Mouse (Mus musculus) neutrophil, adult 5-6 weeks (primary cell): Measurements from ENCODE around the gene Edil3. TPM values are rescaled to one million over a fixed set of nuclear protein-coding genes. Genes with fewer than 3 reads are reported as not detected.
A peak's percentile ranks its signal among the peaks of the same experiment; 100 is the strongest.

Source experiments
- ATAC-seq: fragments of 151-379, 151-347 bp; 2 replicates; pipeline ENCODE4 v1.8.0; 2017; ENCODE audit warnings: mild to moderate bottlenecking, moderate TSS enrichment; ENCODE audit not compliant: insufficient number of reproducible peaks, poor library complexity, low FRiP score, severe bottlenecking; ENCODE audit errors: extremely low read depth
- total RNA-seq: library from RNA; stranded (forward); fragments of 200-1000 nt; gene quantifications from 2 replicates; pipeline ENCODE4 v1.2.3, GENCODE M21; 2017

Edil3 gene
- total RNA-seq: 0.25 and 0.47 TPM in 2 replicates

DNA sequence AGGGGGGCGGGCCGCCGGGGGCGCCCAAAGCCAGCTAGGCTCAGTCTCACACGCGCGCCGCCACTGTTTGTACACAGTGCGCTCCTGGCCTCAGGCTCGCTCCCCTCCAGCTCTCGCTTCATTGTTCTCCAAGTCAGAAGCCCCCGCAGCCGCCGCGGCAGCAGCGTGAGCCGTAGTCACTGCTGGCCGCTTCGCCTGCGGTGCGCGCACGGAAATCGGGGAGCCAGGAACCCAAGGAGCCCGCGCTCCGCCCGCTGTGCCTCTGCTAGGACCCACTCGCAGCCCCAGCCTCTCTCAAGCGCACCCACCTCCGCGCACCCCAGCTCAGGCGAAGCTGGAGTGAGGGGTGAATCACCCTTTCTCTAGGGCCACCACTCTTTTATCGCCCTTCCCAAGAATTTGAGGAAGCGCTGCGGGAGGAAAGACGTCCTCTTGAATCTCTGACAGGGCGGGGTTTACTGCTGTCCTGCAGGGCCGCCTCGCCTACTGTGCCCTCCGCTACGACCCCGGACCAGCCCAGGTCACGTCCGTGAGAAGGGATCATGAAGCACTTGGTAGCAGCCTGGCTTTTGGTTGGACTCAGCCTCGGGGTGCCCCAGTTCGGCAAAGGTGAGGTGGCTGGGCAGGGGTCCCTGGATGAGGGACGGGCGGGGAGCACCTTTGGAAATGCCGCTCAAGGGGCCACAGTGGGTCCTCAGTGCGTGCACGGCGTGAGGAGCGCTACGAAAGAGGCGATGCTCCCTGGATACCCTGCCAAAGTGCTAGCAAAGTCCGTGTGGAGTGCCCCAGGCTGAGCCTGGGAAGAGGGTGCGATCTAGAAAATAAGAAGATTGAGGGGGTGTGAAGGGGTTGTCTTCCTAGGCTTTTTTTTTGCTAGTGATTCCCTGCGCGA, at the start of gene Edil3:
Gene Edil3 (plus strand): TSS at position 33 of the 892 bp plus-strand sequence.
- peak; percentile 16; the same call in 1 of the 2 replicates for ATAC-seq

DNA sequence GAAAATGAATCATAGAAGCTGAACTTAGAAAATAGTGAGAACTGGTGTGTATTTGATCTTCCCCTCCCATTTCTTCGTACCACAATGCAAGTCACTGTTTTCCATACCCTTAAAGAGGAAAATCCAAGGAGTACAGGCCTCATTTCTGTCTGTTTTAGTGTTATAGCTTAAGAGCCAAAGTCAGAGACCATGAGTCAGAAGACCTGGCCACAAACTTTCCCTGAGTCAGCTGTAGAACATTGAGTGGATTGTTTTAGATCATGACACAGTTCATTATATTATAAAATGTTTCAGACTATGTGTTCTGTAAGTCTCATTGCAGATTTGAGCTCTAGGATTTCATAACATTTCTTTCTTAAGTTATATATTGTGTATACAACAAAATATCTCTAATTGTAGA, 22.1 kb upstream of the Edil3 start:
- no peak for ATAC-seq

DNA sequence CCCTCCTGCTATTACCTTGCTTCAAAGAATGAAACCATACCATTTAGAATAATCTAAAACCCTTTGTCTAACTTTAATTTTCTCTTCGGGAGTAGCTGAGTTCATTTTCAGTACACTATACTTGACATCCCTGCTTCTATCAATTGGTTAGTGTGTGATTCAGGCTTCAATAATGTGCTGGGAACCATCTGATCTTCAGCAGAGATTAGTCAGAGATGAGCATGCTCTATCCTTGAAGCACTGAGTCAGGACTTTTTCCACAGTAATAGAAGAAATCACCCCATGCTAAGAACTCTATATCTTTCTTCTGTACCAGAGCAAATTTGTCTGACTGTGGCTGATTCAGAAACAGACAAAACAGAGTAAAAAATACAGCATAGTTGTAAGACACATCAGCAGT, 20.3 kb upstream of the Edil3 start:
- ATAC-seq: no peak

DNA sequence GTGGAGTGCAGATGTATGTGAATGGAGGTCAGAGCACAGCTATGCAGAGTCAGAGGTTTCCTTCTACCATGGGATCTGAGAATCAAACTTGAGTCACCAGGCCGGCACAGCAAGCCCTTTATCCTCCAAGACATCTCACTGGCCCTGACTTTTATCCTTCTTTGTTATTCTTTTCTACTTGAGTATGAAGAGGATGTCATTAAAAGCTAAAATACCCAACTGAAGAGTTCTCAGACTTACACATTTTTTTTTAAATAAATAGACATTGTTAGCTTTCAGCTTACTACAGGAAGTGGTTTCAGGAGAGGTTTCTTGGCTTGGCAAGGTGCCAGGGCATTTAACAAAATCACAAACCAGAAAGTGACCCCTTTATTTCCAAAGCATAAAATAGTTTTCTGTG, 15.4 kb upstream of the Edil3 start:
- no peak for ATAC-seq

DNA sequence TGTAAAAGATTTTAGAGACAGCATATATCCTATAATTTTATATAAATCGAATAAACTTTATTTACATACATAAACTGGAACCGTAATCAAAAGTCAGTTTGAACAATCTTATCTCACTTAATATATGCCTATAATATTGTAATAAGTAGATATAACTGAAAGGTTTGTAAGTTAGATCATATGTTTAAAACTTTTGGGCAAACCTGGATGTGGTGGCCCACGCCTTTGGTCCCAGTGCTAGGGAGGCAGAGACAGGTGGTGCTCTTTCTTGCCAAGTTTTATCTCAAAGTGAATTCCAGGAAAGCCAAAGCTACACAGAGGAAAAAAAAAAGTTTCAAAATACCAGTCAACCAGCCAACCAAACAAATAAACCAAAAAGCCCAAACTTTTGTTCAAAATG, 15.0 kb upstream of the Edil3 start:
- ATAC-seq: no peak

DNA sequence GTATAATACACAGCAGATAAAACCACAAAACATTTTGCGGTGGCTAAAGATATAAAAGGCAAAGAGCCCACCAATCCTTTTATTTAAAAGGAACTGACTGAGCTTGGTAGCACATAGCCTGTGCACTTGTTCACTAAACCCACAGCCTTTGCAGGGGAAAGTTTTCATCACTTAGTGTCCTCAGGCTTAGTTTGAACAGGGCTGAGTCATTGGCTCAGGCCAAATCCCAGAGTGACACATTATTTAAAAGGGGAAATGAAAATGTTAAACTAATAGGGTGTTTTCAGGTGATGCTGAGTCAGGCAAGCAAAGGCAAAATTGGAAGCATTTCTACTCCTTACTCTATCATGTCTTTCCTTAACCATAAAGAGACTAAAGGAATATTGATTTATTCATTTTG, 11.2 kb upstream of the Edil3 start:
- ATAC-seq: no peak

DNA sequence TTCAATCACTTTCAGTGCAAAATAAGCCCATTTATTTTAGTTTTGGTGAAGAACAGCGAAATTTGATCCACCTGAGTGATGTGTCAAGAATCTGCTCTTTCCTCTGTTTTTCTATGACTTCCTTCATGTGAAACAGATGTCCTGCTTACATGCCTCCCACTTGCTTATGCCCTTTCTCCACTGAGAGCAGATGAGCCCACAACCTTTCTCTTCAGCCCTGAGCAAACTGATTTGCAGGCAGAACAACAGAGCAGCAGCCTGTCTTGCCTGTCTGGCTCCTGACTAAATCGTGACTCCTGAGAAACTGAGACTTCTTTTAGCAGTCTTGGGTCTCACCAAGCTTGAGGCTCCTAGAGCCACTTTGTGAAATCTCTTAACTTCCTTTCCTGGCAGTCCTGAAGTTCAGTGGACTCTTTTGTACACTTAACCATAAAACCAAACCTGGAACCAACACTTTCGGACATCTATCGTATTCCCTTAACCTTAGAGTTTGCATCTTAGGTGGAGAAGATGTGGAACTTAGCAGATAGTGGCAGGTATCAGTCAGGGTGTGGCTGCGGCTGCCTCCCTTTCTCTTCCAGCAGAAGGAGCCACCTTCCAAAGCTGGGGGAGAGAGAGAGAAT, 475 bp upstream of the Edil3 start:
- ATAC-seq: no peak

DNA sequence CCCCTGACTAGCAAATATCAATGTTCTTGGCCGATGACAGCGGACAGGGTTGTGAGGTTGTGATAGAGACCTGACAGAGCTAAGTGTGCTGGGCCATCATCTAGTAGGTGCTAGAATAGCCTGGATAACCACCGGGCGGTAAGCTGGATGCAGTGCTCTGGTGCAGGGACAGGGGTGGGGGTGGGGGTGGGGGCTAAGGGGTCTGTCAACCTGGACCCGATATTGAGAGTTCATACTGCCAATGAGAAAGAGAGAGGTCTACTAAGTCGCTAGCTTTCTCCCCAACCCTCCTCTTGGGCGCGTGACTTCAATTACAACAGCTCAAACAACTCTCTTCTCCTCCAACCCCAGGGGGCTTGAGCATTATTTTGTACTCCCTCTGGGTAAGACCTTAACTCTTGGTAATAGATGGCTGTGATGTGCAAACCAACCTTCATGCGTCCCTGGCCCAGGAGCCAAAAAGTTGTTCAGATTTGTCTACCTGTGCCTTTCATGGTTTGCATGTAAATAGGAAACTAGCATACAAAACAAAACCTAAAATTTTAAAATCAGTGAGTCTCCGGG, 1.1 kb downstream of the Edil3 start:
- no peak for ATAC-seq

DNA sequence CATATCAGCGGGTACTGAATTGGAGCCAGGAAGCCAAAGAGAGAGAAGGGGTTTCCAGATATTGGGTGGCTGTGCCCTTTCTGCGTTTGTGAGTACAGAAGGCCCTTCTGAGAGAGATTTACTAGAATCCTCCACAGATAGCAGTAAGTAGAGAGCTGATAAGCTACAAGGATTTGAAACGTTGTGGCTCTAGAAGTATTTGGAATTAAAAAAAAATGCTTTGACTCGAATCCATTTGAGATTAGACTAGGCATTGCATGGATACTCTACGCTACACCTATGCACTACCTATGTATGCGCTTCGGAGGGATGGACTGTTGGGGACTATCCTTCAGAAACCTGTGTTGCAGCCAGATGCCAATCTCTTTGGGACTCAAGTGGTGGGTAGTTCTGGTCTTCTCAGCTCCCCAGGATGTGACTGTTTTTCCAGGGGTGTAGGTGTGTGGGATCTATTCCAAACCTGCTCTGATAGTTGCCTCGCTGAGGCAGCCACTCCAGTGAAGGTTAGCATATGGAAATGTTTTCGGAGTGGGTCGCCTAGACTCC, 1.8 kb downstream of the Edil3 start:
- no peak for ATAC-seq

DNA sequence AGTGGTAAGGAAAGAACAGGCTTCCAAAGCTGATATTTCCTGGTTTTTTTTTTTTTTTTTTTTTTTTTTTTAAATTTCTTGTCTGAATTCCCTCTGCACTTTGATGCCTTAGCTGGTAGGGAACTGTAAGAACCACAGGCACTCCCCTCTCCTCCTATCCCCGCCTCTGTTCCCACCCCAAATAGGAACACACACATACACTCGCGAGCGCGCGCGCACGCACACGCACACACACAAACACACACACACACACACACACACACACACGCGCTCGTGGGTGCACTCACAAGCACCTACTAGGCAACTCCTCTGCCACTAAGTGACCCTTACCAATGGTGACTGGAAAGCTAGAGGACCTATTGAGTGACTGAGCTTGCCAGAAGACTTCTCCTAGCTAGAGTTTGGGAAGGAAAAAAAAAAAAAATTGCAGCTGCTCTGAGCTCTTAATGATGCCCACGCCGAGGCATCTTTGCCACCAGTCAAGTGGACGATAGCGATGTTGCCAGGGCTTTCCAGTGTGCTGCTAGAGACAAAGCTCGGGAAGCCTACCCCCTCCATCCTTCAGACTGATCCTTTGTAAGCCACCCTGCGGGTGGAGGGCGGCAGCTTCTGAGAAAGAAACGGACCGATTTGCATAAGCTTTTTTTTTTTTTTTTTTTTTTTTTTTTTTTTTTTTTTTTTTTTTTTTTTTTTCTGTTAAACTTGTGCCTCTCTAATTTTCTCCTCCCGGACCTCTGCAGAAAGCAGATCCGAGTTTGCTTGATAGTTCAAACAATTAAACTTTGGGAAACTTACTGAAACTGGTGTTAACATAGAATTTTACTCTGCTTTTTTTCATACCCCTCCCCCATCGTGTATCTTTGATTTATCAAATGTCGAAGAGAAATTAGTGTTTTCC, 2.5 kb downstream of the Edil3 start:
- ATAC-seq: no peak

DNA sequence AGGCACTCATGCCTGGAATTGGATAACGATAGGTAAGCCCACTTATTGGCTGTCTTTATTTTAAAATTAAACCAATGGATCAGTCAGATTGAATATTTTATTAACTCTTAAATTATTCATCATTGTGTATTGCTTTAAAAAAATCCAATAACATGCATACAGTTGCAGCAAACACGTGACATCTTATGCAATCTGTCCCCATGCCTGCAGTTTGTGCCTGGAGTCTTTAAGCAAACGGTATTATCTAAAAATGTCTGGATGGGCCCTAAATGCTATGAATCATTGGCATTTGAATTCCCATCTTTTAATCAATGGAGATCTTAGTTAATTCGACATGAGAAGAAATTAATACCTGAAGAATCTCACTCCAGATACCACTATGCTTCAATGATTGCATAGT, 3.2 kb downstream of the Edil3 start:
- no peak for ATAC-seq

DNA sequence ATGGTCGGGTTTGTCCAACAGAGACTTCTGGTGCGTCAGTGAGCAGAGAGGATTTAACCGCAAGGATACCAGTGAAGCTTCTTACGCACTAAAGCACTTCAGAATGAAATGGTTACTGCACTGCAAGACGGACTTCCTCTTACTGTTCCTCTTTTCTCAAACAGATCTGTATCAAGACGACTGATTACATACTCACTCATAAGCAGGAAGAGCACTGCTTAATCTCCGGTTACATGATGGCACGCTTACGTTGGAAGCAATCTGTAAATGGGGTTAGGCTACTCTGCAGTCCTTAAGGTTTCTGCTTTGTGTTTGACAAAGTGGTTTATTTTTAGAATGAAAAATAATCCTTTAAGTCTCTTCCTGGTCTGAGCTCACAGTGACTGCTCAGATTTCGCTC, 7.1 kb downstream of the Edil3 start:
- ATAC-seq: peak; percentile 83

DNA sequence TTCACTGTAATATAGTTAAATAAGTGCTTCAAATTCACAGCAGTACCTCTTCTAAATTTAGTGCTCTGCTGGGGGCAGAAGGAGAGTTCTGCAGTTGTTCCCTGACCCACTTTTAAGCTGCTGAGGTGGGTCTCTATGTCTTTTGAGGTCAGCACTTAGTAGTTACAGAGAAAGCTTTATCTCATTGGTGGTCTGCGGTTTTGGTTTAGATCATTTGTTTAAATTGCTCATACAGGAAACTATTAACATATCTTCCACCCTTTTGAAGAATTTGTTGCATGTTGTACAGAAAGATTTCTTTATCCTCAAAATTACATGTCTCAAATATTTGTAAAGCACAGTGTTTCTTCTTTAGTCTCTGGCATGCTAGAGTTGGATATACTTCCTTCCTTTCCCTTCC, 12.5 kb downstream of the Edil3 start:
- no peak for ATAC-seq

DNA sequence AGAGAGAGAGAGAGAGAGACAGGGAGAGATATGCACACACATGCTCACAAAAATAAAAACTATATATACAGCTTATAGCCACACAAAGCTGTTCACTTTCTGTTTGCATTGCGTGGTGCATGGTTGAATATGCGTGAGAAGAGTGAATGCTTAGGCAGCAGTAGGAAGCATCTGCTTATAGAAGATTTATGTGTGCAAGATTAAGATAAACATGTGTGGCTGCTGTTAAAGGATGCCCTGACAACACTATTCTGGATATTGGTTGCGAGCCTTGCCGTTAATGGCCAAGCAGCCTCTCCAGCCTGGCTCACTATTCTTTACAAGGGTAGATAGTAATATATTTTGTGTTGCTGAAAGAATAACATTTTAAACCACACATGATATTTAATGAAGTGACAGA, 28.5 kb downstream of the Edil3 start:
- no peak for ATAC-seq

DNA sequence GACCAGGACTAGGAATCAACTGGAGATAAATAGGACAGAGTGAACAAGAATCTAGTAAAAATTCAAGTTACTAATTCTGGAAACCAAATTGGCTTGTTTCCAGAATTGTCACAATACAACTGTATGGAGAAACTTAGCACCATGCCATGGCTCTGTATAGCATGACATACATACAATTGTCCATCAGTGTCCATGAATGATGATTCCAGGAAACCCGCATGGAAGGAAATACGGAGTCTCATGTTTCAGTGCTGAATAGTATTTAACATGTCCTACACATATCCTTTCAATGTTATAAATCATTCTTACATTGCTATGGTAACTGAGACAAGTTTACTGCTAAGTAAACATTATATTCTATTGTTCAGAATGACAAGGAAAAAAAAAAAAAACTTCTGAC, 58.7 kb downstream of the Edil3 start:
- no peak for ATAC-seq

DNA sequence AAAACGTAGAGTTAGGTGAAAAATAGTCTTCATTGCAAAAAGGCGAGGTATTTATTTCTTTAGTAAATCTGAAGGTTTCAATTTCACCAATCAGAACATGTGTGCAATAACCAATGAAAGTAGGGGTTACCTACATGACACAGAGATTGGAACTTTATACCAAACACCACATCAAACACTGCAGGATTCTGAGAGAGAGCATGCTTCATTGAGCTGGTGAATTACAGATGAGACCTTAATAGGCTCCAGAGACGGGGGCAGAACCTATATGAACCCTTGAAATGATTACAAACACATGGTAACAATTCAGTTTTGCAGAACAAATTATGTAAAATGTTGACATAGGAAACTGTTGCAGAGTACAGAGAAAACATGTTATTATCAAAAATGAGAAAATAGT, 69.5 kb downstream of the Edil3 start:
- no peak for ATAC-seq

DNA sequence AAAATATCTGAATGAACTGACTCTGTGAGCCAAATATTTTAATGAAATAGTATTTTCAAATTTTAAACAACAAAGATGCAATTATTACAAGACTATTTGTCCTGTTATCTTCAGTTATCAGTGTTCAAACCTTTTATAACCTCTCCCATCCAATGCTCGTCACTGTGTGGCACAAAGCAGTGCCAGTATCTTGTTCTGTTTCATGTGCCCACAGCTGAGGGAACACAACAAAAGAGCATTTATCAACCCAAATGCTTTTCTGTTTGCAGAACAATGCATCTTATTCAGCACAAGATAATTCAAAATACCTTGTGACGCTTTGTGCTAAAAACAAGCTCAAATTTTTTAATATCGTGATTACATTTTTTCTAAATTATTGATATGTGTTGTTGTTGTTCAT, 78.8 kb downstream of the Edil3 start:
- ATAC-seq: no peak

DNA sequence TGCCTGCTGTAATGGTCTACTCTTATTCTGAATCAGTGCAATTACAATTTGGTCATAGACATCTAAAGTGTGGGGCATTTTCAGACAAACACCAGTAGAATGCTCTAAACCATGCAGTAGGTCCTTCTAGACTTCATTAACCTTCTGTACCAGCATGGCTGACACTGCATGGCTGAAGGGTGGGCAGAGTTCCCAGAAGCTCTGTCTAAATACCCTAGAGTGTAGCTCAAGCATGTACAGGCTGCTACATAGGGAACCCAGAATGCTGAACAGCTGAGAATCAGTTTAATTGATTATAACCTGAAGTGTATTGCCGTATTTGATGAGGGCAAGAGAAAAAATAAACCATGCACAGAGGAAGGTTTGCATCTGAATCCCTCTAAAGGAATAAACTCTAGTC, 86.1 kb downstream of the Edil3 start:
- no peak for ATAC-seq

DNA sequence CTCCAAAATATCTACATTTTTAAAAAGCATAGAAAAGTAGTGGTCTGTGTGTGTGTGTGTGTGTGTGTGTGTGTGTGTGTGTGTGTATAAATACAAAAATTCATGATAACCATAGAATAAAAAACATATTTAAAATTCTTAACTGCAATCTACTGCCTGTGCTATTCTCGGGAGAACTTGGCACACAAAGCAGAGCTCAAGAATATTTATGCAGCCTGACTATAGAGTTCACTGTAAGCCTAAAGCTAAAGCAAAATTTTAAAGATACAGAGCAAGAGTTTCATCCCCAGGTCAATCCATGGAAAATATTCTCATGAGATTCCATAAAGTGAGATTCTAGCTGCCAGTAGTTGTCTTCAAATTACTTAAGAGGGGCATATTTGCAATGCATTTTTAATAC, 86.9 kb downstream of the Edil3 start:
- no peak for ATAC-seq
